Mouse (Mus musculus) hindbrain, postnatal 0 days (tissue): ENCODE measurements around the gene Chrna1. TPM values are rescaled to one million over a fixed set of nuclear protein-coding genes. Genes with fewer than 3 reads are reported as not detected.

Source experiments
- ATAC-seq: fragments of 200-750 bp; cut with Nextera tagmentation; 2 replicates; pipeline ENCODE4 v1.8.0; 2017; ENCODE audit warnings: mild to moderate bottlenecking, moderate TSS enrichment, moderate library complexity
- DNase-seq: peaks from one replicate; pipeline ENCODE4 v3.0.0-alpha.2; 2015; ENCODE audit warnings: low spot score
- H3K27ac ChIP-seq: fragments of 300-500 bp; sonication (generic); 2 replicates; pipeline ENCODE4 v1.5.1; 2014; ENCODE audit warnings: mild to moderate bottlenecking
- H3K27me3 ChIP-seq: fragments of 300-500 bp; sonication (generic); 2 replicates; pipeline ENCODE4 v1.6.1; 2014; ENCODE audit warnings: low read length, mixed read lengths; ENCODE audit not compliant: insufficient read depth
- H3K36me3 ChIP-seq: fragments of 300-500 bp; sonication (generic); 2 replicates; pipeline ENCODE4 v1.6.1; 2014; ENCODE audit warnings: low read length, mixed read lengths; ENCODE audit not compliant: insufficient read depth
- H3K4me1 ChIP-seq: fragments of 300-500 bp; sonication (generic); 2 replicates; pipeline ENCODE4 v1.6.1; 2014; ENCODE audit warnings: antibody characterized with exemption, low read length, mixed read lengths; ENCODE audit not compliant: insufficient read depth
- H3K4me2 ChIP-seq: fragments of 300-500 bp; sonication (generic); 2 replicates; pipeline ENCODE4 v1.6.1; 2014; ENCODE audit warnings: low read depth, mild to moderate bottlenecking, low read length, moderate library complexity, mixed read lengths
- H3K4me3 ChIP-seq: fragments of 300-500 bp; sonication (generic); 2 replicates; pipeline ENCODE4 v1.5.1; 2014; ENCODE audit warnings: low read length
- H3K9ac ChIP-seq: fragments of 300-500 bp; sonication (generic); replicated peaks from 2 replicates; pipeline ENCODE4 v1.6.1; 2014; ENCODE audit warnings: mild to moderate bottlenecking, low read length, moderate library complexity, mixed read lengths
- H3K9me3 ChIP-seq: fragments of 300-500 bp; sonication (generic); 2 replicates; pipeline ENCODE4 v1.6.1; 2016; ENCODE audit warnings: low read length, mixed read lengths
- CTCF ChIP-seq: IDR thresholded peaks from 2 replicates; pipeline ENCODE4 v1.5.1; 2016; ENCODE audit warnings: antibody characterized with exemption, control low read depth, low read depth
- WGBS: fragments of 180-500 bp; shearing (Covaris S2); extraction: QIAGEN DNeasy Blood & Tissue Kit; methylation state at CpG from one replicate; pipeline ENCODE4 v1.1.7; 2014; 5-methylcytosine and 5-hydroxymethylcytosine counted together
- polyA plus RNA-seq: library from polyadenylated mRNA; unstranded; fragments of >200 nt; fragmentation: Nextera tagmentation; extraction: Ambion mirVana; gene quantifications from 2 replicates; pipeline ENCODE4 v1.2.1, GENCODE M21; 2015
- total RNA-seq: library from RNA; depleted of rRNA; stranded (reverse); fragments of >200 nt; gene quantifications from 2 replicates; pipeline ENCODE4 v1.2.3, GENCODE M21; 2014; rRNA removed

Chrna1 gene
- total RNA-seq (not detected in 2 replicates), polyA plus RNA-seq (0.15 and 0.25 TPM in 2 replicates)

GRCm38 (mm10) chr2:73580166-73580565, at the start of gene Chrna1:
Gene Chrna1, minus strand, starts transcription at chr2:73580338.
- ATAC-seq (no peak), DNase-seq (no peak)
- Histone ChIP-seq H3K4me3 (no peak within 1 kb of the TSS), H3K4me1 (no peaks in the 10 kb centered on the region; the same call in 1 of the 2 replicates), H3K4me2 (no peak within 1 kb of the TSS), H3K36me3 (no peaks in the 10 kb centered on the region), H3K9me3 (no peaks in the 10 kb centered on the region), H3K27ac (no peak within 1 kb of the TSS), H3K9ac (no peak within 1 kb of the TSS), H3K27me3 (no peaks in the 10 kb centered on the region)
- WGBS: 91% methylated on average over 9 of the region's 9 CpGs
- no peak for TF ChIP-seq CTCF

- H3K36me3 ChIP-seq: peaks cover 3% of the 10 kb centered on the region; the same call in 1 of the 2 replicates
- no peak for TF ChIP-seq CTCF
- no peak overlapping the region for H3K4me3 ChIP-seq
- ATAC-seq (no peak), DNase-seq (no peak)
- no peaks in the 10 kb centered on the region for H3K27me3 ChIP-seq
- WGBS: 76% methylated on average over 4 of the region's 4 CpGs
- no peak overlapping the region for H3K27ac ChIP-seq
- H3K9me3 ChIP-seq: no peaks in the 10 kb centered on the region
- no peaks in the 10 kb centered on the region for H3K4me1 ChIP-seq
- no peak overlapping the region for H3K4me2 ChIP-seq
- no peak overlapping the region for H3K9ac ChIP-seq
Measured at GRCm38 (mm10) chr2:73618486-73619052, 38.4 kb upstream of the Chrna1 start.

GRCm38 (mm10) chr2:73616434-73617057, 36.4 kb upstream of the Chrna1 start:
- 86% methylated on average over 17 of the region's 17 CpGs for whole genome bisulfite sequencing
- ATAC-seq: no peak
- no peaks in the 10 kb centered on the region for H3K4me1 ChIP-seq
- TF ChIP-seq CTCF: no peak
- no peak overlapping the region for H3K4me2 ChIP-seq
- no peak overlapping the region for H3K9ac ChIP-seq
- no peaks in the 10 kb centered on the region for H3K36me3 ChIP-seq
- no peak overlapping the region for H3K27ac ChIP-seq
- H3K9me3 ChIP-seq: no peaks in the 10 kb centered on the region
- no peak for DNase-seq
- H3K27me3 ChIP-seq: no peaks in the 10 kb centered on the region
- no peak overlapping the region for H3K4me3 ChIP-seq

GRCm38 (mm10) chr2:73615456-73615855, 35.3 kb upstream of the Chrna1 start:
- no peak overlapping the region for H3K4me2 ChIP-seq
- H3K4me1 ChIP-seq: no peaks in the 10 kb centered on the region
- H3K9me3 ChIP-seq: no peaks in the 10 kb centered on the region
- no peak for TF ChIP-seq CTCF
- H3K27me3 ChIP-seq: no peaks in the 10 kb centered on the region
- 94% methylated on average over 5 of the region's 5 CpGs for WGBS
- ATAC-seq (no peak), DNase-seq (no peak)
- H3K36me3 ChIP-seq: no peaks in the 10 kb centered on the region
- no peak overlapping the region for H3K9ac ChIP-seq
- no peak overlapping the region for H3K4me3 ChIP-seq
- H3K27ac ChIP-seq: no peak overlapping the region

DNA sequence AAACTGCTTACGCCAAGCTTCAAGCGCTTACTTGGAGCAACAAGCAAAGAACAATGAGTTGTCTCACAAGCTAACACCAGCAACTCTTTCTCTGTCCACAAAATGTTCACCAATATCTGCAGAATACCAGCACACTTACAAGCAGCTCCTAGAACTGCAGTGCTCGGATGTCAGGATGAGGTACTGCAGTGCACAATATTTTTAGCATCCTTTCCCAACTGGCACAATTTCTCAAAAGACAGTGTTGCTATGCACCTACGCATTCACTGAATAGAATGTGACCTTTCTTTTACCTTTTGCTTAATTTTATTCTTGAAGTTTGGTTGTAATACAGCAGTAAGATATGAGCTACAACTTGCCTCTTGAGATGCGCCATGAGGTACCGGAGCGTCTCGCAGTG, 34.2 kb upstream of the Chrna1 start:
- Histone ChIP-seq H3K4me3 (no peak overlapping the region), H3K36me3 (no peaks in the 10 kb centered on the region), H3K27ac (no peak overlapping the region), H3K9ac (no peak overlapping the region), H3K4me1 (no peaks in the 10 kb centered on the region), H3K4me2 (no peak overlapping the region), H3K27me3 (no peaks in the 10 kb centered on the region), H3K9me3 (no peaks in the 10 kb centered on the region)
- 94% methylated on average over 8 of the region's 8 CpGs for WGBS
- ATAC-seq (no peak), DNase-seq (no peak)
- no peak for TF ChIP-seq CTCF

DNA sequence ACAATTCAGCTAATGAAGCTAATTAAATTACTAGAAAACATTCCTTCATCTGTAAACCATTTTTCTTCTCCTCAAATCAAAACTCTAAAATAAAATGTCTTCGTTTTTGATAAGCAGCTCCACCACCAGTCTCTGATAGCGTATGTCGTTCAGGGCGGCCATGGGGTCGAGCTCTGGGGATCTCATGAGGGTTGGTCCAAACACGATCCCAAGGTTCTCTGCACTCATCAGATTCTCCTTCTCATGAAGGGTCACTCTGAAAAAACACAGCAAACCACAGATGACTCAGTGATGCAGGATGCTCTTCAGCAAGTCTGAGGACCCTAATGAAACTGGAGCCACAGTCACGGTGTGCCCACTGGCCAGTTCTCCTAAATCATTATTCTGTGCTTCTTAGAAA, 32.8 kb upstream of the Chrna1 start:
- DNase-seq (no peak), ATAC-seq (no peak)
- Histone ChIP-seq H3K4me1 (no peaks in the 10 kb centered on the region), H3K36me3 (no peaks in the 10 kb centered on the region), H3K4me2 (no peak overlapping the region), H3K9me3 (no peaks in the 10 kb centered on the region), H3K9ac (no peak overlapping the region), H3K4me3 (no peak overlapping the region), H3K27me3 (no peaks in the 10 kb centered on the region), H3K27ac (no peak overlapping the region)
- TF ChIP-seq CTCF: no peak
- 94% methylated on average over 7 of the region's 7 CpGs for WGBS

GRCm38 (mm10) chr2:73612367-73612914, 32.3 kb upstream of the Chrna1 start:
- Histone ChIP-seq H3K4me1 (no peaks in the 10 kb centered on the region), H3K27me3 (no peaks in the 10 kb centered on the region), H3K9me3 (no peaks in the 10 kb centered on the region), H3K9ac (no peak overlapping the region), H3K4me2 (no peak overlapping the region), H3K27ac (no peak overlapping the region), H3K4me3 (no peak overlapping the region), H3K36me3 (no peaks in the 10 kb centered on the region)
- DNase-seq (no peak), ATAC-seq (no peak)
- 93% methylated on average over 6 of the region's 6 CpGs for WGBS
- no peak for TF ChIP-seq CTCF
